Mouse (Mus musculus) forebrain, embryonic 11.5 days (tissue): Measurements from ENCODE around the gene Rasal2. TPM values are rescaled to one million over a fixed set of nuclear protein-coding genes. Genes with fewer than 3 reads are reported as not detected.

Experiments
- ATAC-seq: fragments of 200-750 bp; cut with Nextera tagmentation; replicated peaks from 2 replicates; pipeline ENCODE4 v1.8.0; 2017; ENCODE audit warnings: moderate TSS enrichment; ENCODE audit not compliant: low FRiP score
- DNase-seq: peaks from one replicate; pipeline ENCODE4 v3.0.0-alpha.2; 2017; ENCODE audit warnings: low spot score
- H3K27ac ChIP-seq: fragments of 300-500 bp; sonication (generic); 2 replicates; pipeline ENCODE4 v1.5.1; 2014; ENCODE audit warnings: low read depth, low read length
- H3K27me3 ChIP-seq: fragments of 300-500 bp; sonication (generic); 2 replicates; pipeline ENCODE4 v1.6.1; 2014; ENCODE audit warnings: mild to moderate bottlenecking, low read length, mixed read lengths; ENCODE audit not compliant: control insufficient read depth, insufficient read depth
- H3K36me3 ChIP-seq: fragments of 300-500 bp; sonication (generic); 2 replicates; pipeline ENCODE4 v1.6.1; 2014; ENCODE audit warnings: mild to moderate bottlenecking, low read length, moderate library complexity, mixed read lengths; ENCODE audit not compliant: control insufficient read depth, insufficient read depth
- H3K4me1 ChIP-seq: fragments of 300-500 bp; sonication (generic); replicated peaks from 2 replicates; pipeline ENCODE4 v1.6.1; 2014; ENCODE audit warnings: low read length, mixed read lengths; ENCODE audit not compliant: control insufficient read depth, insufficient read depth
- H3K4me2 ChIP-seq: fragments of 300-500 bp; sonication (generic); 2 replicates; pipeline ENCODE4 v1.6.1; 2014; ENCODE audit warnings: low read depth, mild to moderate bottlenecking, low read length, moderate library complexity, mixed read lengths; ENCODE audit not compliant: severe bottlenecking
- H3K4me3 ChIP-seq: fragments of 300-500 bp; sonication (generic); 2 replicates; pipeline ENCODE4 v1.5.1; 2014; ENCODE audit warnings: low read depth, low read length
- H3K9ac ChIP-seq: fragments of 300-500 bp; sonication (generic); 2 replicates; pipeline ENCODE4 v1.6.1; 2014; ENCODE audit warnings: low read length
- H3K9me3 ChIP-seq: fragments of 300-500 bp; sonication (generic); 2 replicates; pipeline ENCODE4 v1.6.1; 2016; ENCODE audit warnings: low read length, mixed read lengths; ENCODE audit not compliant: control insufficient read depth
- WGBS: fragments of 180-500 bp; shearing (Covaris S2); extraction: QIAGEN DNeasy Blood & Tissue Kit; methylation state at CpG from one replicate; pipeline ENCODE4 v1.1.7; 2014; 5-methylcytosine and 5-hydroxymethylcytosine counted together
- polyA plus RNA-seq: library from polyadenylated mRNA; unstranded; fragments of >200 nt; fragmentation: Nextera tagmentation; extraction: Ambion mirVana; gene quantifications from 2 replicates; pipeline ENCODE4 v1.2.1, GENCODE M21; 2014

The Rasal2 gene
- polyA plus RNA-seq, 1 experiment from 2014 or later, result 15.4 TPM

DNA sequence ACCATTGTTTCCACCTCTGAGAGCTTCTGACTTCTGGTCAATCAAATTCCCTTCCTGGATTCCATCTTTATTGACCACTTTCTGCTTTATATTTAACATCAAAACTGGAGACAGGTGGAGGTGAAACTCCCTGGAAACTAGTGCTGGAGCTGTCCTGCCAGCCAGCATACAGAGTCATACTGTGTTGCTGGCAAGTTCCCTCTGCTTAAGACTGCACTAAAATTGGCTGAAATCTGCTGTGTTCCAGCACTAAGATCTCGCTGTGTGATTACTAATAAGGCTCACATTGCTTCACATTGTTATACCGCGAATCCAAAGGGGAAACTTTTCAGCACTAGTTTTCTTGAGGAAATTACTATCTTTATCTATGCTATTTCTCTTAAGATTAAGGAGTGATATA, 267.8 kb downstream of the Rasal2 start:
- no peaks in the 10 kb centered on the region for H3K9me3 ChIP-seq
- 97% methylated on average over 3 of the region's 3 CpGs for WGBS
- no peaks in the 10 kb centered on the region for H3K36me3 ChIP-seq
- no peak overlapping the region for H3K9ac ChIP-seq
- no peak overlapping the region for H3K4me2 ChIP-seq
- no peaks in the 10 kb centered on the region for H3K4me1 ChIP-seq
- no peak overlapping the region for H3K4me3 ChIP-seq
- H3K27me3 ChIP-seq, result no peaks in the 10 kb centered on the region
- H3K27ac ChIP-seq, result no peak overlapping the region
- DNase-seq (no peak), ATAC-seq (no peak)

DNA sequence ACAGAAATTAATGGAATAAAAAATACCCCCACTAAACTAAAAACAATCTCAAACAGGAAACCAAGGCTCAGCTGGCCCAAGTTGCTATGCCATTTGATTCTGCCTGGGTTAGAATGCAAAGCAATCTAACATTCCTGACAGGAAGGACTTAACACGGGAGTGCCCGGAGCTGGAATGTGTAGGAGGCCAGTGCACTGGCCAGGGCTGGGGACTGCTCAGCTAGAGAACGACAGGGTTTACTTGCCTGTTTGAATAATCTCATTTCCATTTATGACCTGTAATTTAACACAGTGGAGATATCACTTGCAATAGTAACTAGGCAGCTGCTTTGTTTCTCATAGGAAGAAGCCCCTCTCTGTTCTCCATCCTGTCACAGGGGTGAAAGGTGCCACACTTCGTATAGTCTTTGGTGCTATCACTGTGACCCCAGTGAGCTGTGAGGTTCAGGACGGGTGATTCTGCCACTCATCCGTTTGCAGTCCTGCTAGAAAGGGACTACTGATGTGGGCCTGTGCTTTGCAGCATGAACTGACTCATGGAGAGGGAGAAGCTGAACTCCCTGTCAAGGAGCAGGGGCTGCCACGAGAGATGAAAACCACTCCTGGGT, 269.0 kb downstream of the Rasal2 start:
- no peaks in the 10 kb centered on the region for H3K9me3 ChIP-seq
- H3K4me1 ChIP-seq, result no peaks in the 10 kb centered on the region
- H3K27ac ChIP-seq, result no peak overlapping the region
- ATAC-seq (no peak), DNase-seq (no peak)
- no peaks in the 10 kb centered on the region for H3K27me3 ChIP-seq
- H3K36me3 ChIP-seq, result no peaks in the 10 kb centered on the region
- 70% methylated on average over 7 of the region's 7 CpGs for WGBS
- H3K4me2 ChIP-seq, result no peak overlapping the region
- H3K9ac ChIP-seq, result no peak overlapping the region
- no peak overlapping the region for H3K4me3 ChIP-seq

DNA sequence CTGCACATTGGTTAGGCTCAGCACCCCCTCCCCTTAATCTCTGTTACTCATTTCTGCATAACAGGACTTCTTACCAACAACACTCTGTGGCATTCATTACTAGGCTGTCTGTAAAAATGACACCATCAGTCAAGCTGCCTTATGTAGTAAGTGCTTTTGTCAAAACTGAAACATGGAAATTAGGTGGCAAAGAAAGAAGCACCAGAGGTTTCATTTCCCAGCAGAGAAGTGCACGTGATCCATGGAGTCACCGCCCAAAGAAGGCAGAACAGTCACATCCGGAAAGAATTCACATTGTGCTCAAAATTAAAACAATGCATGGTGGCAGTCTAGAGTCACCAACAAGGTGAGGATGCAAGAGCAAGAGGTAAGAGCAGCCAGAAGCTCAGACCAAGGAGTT, 271.4 kb downstream of the Rasal2 start:
- no peaks in the 10 kb centered on the region for H3K36me3 ChIP-seq
- no peak overlapping the region for H3K9ac ChIP-seq
- H3K9me3 ChIP-seq, result no peaks in the 10 kb centered on the region
- no peaks in the 10 kb centered on the region for H3K4me1 ChIP-seq
- H3K27ac ChIP-seq, result no peak overlapping the region
- H3K4me2 ChIP-seq, result no peak overlapping the region
- no peak overlapping the region for H3K4me3 ChIP-seq
- no peaks in the 10 kb centered on the region for H3K27me3 ChIP-seq
- ATAC-seq (no peak), DNase-seq (no peak)
- WGBS, result 89% methylated on average over 3 of the region's 3 CpGs

DNA sequence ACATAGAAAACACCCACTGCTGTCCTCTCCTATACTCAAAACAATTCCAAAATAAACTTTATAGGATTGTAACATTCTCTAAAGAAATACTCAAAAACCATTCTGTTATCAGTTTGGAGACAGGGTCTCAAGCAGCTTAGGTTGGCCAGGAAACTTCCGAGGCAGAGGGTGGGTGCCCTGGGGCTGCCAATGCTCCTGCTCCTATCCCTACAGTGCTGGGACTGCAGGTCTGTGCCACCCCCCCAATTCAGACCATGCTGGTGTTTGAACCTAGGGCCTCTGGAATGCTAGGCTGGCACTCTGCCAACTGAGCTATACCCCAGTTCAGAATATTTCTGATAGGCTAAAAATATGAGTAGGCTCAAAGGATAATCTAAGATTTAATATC, 274.5 kb downstream of the Rasal2 start:
- Histone ChIP-seq H3K36me3 (no peaks in the 10 kb centered on the region), H3K27me3 (no peaks in the 10 kb centered on the region), H3K4me1 (no peaks in the 10 kb centered on the region), H3K4me3 (no peak overlapping the region), H3K9ac (no peak overlapping the region), H3K27ac (no peak overlapping the region), H3K9me3 (no peaks in the 10 kb centered on the region), H3K4me2 (no peak overlapping the region)
- 88% methylated on average over 1 of the region's 1 CpGs for WGBS
- DNase-seq (no peak), ATAC-seq (no peak)

GRCm38 (mm10) chr1:157137132-157137853, 275.1 kb downstream of the Rasal2 start:
- DNase-seq (no peak), ATAC-seq (no peak)
- WGBS, result 87% methylated on average over 9 of the region's 9 CpGs

DNA sequence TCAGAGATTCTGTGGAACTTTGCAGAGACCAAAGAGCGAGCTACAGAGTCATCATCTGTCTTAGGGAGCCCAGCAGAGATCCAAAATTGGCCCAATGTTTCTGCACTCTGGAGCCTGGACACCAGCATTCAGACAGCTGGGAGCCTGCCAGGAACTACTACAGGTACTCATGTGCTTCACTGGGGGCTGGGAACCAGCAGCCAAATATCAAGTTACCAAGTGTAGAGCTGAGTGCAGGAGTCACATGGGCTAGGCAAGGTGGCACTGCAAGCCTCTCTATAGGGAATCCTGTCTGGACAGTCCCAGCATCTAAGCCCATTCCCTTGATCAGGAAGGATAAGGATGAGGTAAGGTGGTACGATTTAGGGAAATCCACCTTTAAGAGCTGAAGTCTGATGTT, 284.2 kb downstream of the Rasal2 start:
- ATAC-seq, result no peak

More at GRCm38 (mm10) chr1:157137132-157137853, 275.1 kb downstream of the Rasal2 start:
- Histone ChIP-seq H3K4me2 (no peak overlapping the region), H3K4me3 (no peak overlapping the region), H3K9ac (no peak overlapping the region), H3K27me3 (no peaks in the 10 kb centered on the region), H3K27ac (no peak overlapping the region), H3K36me3 (no peaks in the 10 kb centered on the region), H3K9me3 (no peaks in the 10 kb centered on the region), H3K4me1 (no peaks in the 10 kb centered on the region)

GRCm38 (mm10) chr1:157123836-157124235, 288.6 kb downstream of the Rasal2 start:
- Histone ChIP-seq H3K4me2 (no peak overlapping the region), H3K9me3 (no peaks in the 10 kb centered on the region), H3K9ac (no peak overlapping the region), H3K4me1 (no peaks in the 10 kb centered on the region), H3K36me3 (no peaks in the 10 kb centered on the region), H3K27me3 (no peaks in the 10 kb centered on the region), H3K4me3 (no peak overlapping the region), H3K27ac (no peak overlapping the region)
- ATAC-seq (no peak), DNase-seq (no peak)
- 88% methylated on average over 3 of the region's 3 CpGs for WGBS

More for the DNA sequence above, 284.2 kb downstream of the Rasal2 start:
- Histone ChIP-seq H3K27me3 (no peaks in the 10 kb centered on the region), H3K9ac (no peak overlapping the region), H3K4me2 (no peak overlapping the region), H3K4me3 (no peak overlapping the region), H3K4me1 (no peaks in the 10 kb centered on the region), H3K9me3 (no peaks in the 10 kb centered on the region), H3K36me3 (no peaks in the 10 kb centered on the region), H3K27ac (no peak overlapping the region)
- 93% methylated on average over 2 of the region's 2 CpGs for WGBS
- DNase-seq, result no peak

GRCm38 (mm10) chr1:157119168-157119567, 293.2 kb downstream of the Rasal2 start:
- no peak for ATAC-seq

DNA sequence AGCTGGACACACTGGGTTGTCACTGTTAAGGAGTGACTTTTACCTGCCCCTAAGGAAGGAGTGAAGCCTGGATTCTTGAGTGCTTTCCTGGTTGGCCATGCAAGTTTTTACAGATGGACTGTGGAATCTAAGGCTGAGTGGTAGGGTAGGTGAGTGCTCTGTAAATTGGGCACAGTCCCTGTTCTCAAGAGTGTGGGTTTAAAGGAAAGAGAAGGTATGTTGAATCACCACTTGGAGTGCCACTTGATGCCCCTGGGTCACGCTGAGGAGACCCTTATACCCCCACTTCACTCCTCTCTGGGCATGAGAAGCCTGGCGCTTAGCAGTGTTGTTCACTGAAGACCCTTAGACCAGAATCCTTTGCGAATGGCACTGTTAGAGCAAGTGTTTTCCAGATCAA, 295.0 kb downstream of the Rasal2 start:
- Histone ChIP-seq H3K9ac (no peak overlapping the region), H3K4me3 (no peak overlapping the region), H3K4me1 (no peaks in the 10 kb centered on the region), H3K27ac (no peak overlapping the region), H3K4me2 (no peak overlapping the region), H3K27me3 (no peaks in the 10 kb centered on the region), H3K9me3 (no peaks in the 10 kb centered on the region; the same call in 1 of the 2 replicates), H3K36me3 (no peaks in the 10 kb centered on the region)
- ATAC-seq, result no peak
- no peak for DNase-seq
- WGBS, result 88% methylated on average over 3 of the region's 3 CpGs

More at GRCm38 (mm10) chr1:157119168-157119567, 293.2 kb downstream of the Rasal2 start:
- no peaks in the 10 kb centered on the region for H3K36me3 ChIP-seq
- H3K4me1 ChIP-seq, result no peaks in the 10 kb centered on the region
- H3K9me3 ChIP-seq, result no peaks in the 10 kb centered on the region; the same call in 1 of the 2 replicates
- no peak overlapping the region for H3K4me3 ChIP-seq
- DNase-seq, result no peak
- no peak overlapping the region for H3K4me2 ChIP-seq
- 90% methylated on average over 6 of the region's 6 CpGs for WGBS
- no peak overlapping the region for H3K9ac ChIP-seq
- H3K27ac ChIP-seq, result no peak overlapping the region
- no peaks in the 10 kb centered on the region for H3K27me3 ChIP-seq
